Mouse (Mus musculus): ENCODE data around the gene Celf6. TPM values are rescaled to one million over a fixed set of nuclear protein-coding genes. Genes with fewer than 3 reads are reported as not detected.

Gene Celf6
- polyA plus RNA-seq, 1 experiment: not detected

DNA sequence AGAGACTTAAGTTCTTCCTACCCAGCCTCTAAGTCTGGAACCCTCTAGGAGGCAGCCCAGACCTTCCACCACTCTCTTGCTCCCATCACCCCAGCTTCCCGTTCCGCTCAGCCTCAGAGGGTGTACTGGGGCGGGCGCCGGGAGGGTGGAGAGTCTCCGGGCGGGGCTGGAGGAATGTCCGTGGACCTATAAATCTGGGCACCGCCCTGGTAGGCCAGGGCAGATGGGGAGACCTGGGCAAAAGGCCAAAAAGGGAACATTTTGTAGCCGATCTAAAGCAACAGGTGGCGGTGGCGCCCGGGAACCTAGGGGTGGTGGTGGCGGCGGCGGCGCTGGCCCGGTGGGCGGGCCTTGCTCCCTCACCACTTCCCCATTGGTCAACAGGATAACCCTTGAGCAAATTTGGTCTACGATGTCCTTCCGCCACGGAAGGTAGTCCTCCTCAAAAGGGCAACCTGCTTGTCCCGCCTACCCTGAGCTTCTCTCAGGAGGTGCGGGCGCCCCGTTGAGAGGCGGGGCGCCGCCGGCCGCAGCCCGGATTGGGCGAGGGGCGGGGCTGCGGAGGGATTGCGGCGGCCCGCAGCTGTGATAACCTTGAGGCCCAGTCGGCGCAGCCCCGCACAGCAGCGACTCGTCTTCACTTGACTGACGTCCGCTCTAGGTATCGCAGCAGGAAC is 78.4 kb downstream of the Celf6 start, which contains the start of gene Pkm:
Gene Pkm, plus strand, starts transcription at position 411 of the 677 bp plus-strand sequence.
- H3K4me3 ChIP-seq (ENCODE audit: insufficient read depth, low read length): peak within 1 kb of the TSS; percentile 94

More for the DNA sequence above, 78.4 kb downstream of the Celf6 start, which contains the start of gene Pkm:
- peak within 1 kb of the TSS; percentile 98 for H3K27ac ChIP-seq (ENCODE audit: insufficient read depth, low read length)
- TF ChIP-seq CTCF (IDR thresholded peaks at IDR 0.05; ENCODE audit: borderline replicate concordance, insufficient read depth, low read length): no peak
- TF ChIP-seq POLR2A (IDR thresholded peaks at IDR 0.05; ENCODE audit: low read depth, low read length): peak; percentile 99
- peaks cover 16% of the 10 kb centered on the region for H3K4me1 ChIP-seq (ENCODE audit: control insufficient read depth, insufficient read depth, low read length)

Other genes with a start within 250 kb of the Celf6 start
- 5.8 and 6.5 TPM in 2 replicates for gene Bbs4, start 224.4 kb upstream of the Celf6 start, polyA plus RNA-seq (2011; ENCODE audit: insufficient read length, low read depth, missing spikeins)
- 162 TPM in 2 replicates for gene Arih1, start 91.3 kb upstream of the Celf6 start, polyA plus RNA-seq (2011; ENCODE audit: insufficient read length, low read depth, missing spikeins)
- gene Hexa, start 38.4 kb upstream of the Celf6 start, polyA plus RNA-seq (2011; ENCODE audit: insufficient read length, low read depth, missing spikeins): 144 TPM in 2 replicates
- 2.3 and 2.4 TPM in 2 replicates for gene Tmem202, start 38.1 kb upstream of the Celf6 start, polyA plus RNA-seq (2011; ENCODE audit: insufficient read length, low read depth, missing spikeins)
- gene Parp6, start 39.4 kb downstream of the Celf6 start, polyA plus RNA-seq (2011; ENCODE audit: insufficient read length, low read depth, missing spikeins): 30.5 and 32.4 TPM in 2 replicates
- gene Pkm, start 78.5 kb downstream of the Celf6 start, polyA plus RNA-seq (2011; ENCODE audit: insufficient read length, low read depth, missing spikeins): 1,030 and 1,261 TPM in 2 replicates
- 0.53 and 0.67 TPM in 2 replicates for gene Gramd2, start 102.2 kb downstream of the Celf6 start, polyA plus RNA-seq (2011; ENCODE audit: insufficient read length, low read depth, missing spikeins)
- gene Senp8, start 172.8 kb downstream of the Celf6 start, polyA plus RNA-seq (2011; ENCODE audit: insufficient read length, low read depth, missing spikeins): 11.9 and 12.1 TPM in 2 replicates
- 38.4 and 38.7 TPM in 2 replicates for gene Myo9a, start 173.0 kb downstream of the Celf6 start, polyA plus RNA-seq (2011; ENCODE audit: insufficient read length, low read depth, missing spikeins)